Mouse (Mus musculus): ENCODE measurements around the gene Elane. TPM values are rescaled to one million over a fixed set of nuclear protein-coding genes. Genes with fewer than 3 reads are reported as not detected.

The Elane gene
- polyA plus RNA-seq, 1 experiment = not detected

DNA sequence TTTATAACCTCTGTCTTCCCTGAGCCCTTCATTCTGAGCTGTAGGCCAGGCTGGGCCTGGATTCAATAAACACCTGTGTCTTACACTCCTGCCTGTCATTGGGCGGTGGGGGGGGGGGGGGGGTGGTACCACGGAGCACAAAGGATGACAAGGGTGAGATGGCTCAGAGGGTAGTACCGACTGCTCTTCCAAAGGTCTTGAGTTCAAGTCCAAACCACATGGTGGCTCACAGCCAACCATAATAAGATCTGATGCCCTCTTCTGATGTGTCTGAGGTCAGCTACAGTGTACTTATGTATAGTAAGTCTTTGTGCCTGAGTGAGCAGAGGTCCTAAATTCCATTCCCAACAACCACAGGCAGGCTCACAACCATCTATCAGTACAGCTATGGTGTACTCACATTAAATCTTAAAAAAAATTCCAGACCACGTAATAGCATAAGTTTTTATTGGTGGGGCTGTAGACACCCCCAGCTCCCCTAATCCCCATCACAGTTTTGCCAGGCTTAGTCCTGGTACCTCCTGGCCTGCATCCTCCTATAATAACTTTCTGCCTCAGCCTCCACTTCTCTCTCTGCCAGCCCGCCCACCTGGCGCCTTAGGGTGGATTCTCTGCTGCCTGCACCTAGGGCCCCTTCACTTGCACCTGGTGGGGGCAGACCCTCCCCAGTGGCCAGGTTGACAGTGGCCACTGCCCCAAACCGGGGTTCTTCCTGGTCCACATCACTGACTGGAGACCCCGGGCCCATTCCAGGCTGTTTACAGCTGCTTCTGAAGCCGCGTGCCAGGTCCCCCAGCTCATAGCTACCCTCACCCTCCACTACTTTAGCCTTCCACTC lies 21.5 kb upstream of the Elane start:
- Histone ChIP-seq H3K36me3 (ENCODE audit: control insufficient read depth, insufficient read depth) (peaks cover 40% of the 10 kb centered on the region), H3ac (ENCODE audit: control insufficient read depth, insufficient read length) (no peak overlapping the region), H3K27me3 (ENCODE audit: control insufficient read depth, insufficient read depth, insufficient read length) (no peaks in the 10 kb centered on the region), H3K4me2 (ENCODE audit: low read depth) (no peak overlapping the region), H3K4me3 (no peak overlapping the region), H3K79me2 (ENCODE audit: control insufficient read depth, insufficient read depth) (peaks cover 17% of the 10 kb centered on the region)
- peak; percentile 14 for TF ChIP-seq POLR2AphosphoS2 (IDR thresholded peaks at IDR 0.05; ENCODE audit: insufficient read length, low read depth)
- TF ChIP-seq USF1 (IDR thresholded peaks at IDR 0.05; ENCODE audit: low read depth) = no peak

DNA sequence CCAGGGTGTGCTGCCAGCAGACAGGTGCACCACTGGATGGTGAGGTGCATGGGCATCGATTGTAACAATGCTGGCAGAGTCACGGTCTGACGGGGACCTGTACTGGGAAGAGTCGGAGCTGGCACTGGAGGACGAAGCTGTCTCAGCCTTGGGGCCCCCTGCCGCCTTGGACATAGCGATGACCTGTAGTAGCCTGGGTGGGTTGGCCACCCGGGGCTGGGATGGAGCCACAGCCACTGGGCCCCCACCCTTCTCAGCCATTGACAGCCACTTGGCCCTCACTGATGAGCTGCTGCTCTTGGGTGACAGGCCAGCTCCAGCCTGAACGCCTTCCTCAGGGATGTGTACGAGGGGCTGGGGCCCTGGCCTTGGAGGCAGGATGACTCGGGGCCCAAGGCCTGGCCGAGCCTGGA lies 20.9 kb upstream of the Elane start:
- H3K27me3 ChIP-seq (ENCODE audit: control insufficient read depth, insufficient read depth, insufficient read length) = no peaks in the 10 kb centered on the region
- TF ChIP-seq MYOG (IDR thresholded peaks at IDR 0.05; ENCODE audit: control insufficient read depth in 1 of 3, insufficient read depth in 1 of 3, insufficient read length in 2 of 3, low read depth in 2 of 3) = no peak
- TF ChIP-seq MAX (IDR thresholded peaks at IDR 0.05; ENCODE audit: low read depth) = no peak
- no peak for TF ChIP-seq MYOD1 (IDR thresholded peaks at IDR 0.05; ENCODE audit: control insufficient read depth in 1 of 3, insufficient read length in 2 of 3, low read depth in 2 of 3)
- no peak for TF ChIP-seq USF1 (IDR thresholded peaks at IDR 0.05; ENCODE audit: low read depth)
- no peak for TF ChIP-seq CEBPB (IDR thresholded peaks at IDR 0.05; ENCODE audit: insufficient read depth, poor library complexity, severe bottlenecking)
- TF ChIP-seq TCF3 (IDR thresholded peaks at IDR 0.05; ENCODE audit: insufficient read length, low read depth) = no peak
- peak; percentile 83 for TF ChIP-seq POLR2AphosphoS2 (IDR thresholded peaks at IDR 0.05; ENCODE audit: insufficient read length, low read depth)
- peak; percentile 53 for TF ChIP-seq POLR2A (IDR thresholded peaks at IDR 0.05; ENCODE audit: insufficient read length, low read depth)
- no peak for TF ChIP-seq E2F4 (IDR thresholded peaks at IDR 0.05; ENCODE audit: insufficient read depth)
- TF ChIP-seq TCF12 (IDR thresholded peaks at IDR 0.05; ENCODE audit: insufficient read depth, poor library complexity, severe bottlenecking) = no peak
- no peak for TF ChIP-seq REST (IDR thresholded peaks at IDR 0.05; ENCODE audit: insufficient read depth, insufficient read length)
- no peak for TF ChIP-seq SRF (IDR thresholded peaks at IDR 0.05; ENCODE audit: control insufficient read depth, insufficient read length, low read depth)
- peaks cover 34% of the 10 kb centered on the region for H3K36me3 ChIP-seq (ENCODE audit: control insufficient read depth, insufficient read depth)

DNA sequence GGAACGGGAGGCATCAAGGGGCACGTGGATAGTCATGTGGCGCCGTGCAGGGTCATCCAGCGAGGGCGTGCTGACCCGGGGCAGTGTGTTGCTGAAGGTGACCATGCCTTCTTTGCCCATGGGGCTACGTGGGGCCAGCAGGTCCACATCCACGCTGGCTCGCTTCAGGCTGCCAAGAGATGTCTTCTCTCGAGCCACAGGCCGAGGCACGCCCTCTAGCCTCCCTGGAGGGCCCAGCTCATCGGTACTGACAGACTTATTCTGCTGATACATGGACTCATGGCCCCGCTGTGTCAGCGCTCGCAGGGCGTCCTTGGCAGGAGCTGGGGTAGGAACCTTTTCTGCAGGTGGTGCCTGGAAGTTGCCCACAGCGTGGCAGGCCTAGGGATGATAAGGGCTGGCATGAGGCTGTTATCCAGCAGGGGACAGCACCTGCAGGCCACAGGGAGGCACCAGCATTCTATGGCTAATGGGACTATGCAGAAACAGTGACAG lies 20.2 kb upstream of the Elane start:
- Histone ChIP-seq H3ac (ENCODE audit: control insufficient read depth, insufficient read length) (no peak overlapping the region), H3K36me3 (ENCODE audit: control insufficient read depth, insufficient read depth) (peaks cover 28% of the 10 kb centered on the region), H3K4me3 (no peak overlapping the region), H3K79me2 (ENCODE audit: control insufficient read depth, insufficient read depth) (peaks cover 5% of the 10 kb centered on the region), H3K4me2 (ENCODE audit: low read depth) (no peak overlapping the region), H3K27me3 (ENCODE audit: control insufficient read depth, insufficient read depth, insufficient read length) (no peaks in the 10 kb centered on the region)
- TF ChIP-seq REST (IDR thresholded peaks at IDR 0.05; ENCODE audit: insufficient read depth, insufficient read length) (no peak), CEBPB (IDR thresholded peaks at IDR 0.05; ENCODE audit: insufficient read depth, poor library complexity, severe bottlenecking) (no peak), E2F4 (IDR thresholded peaks at IDR 0.05; ENCODE audit: insufficient read depth) (no peak), MAX (IDR thresholded peaks at IDR 0.05; ENCODE audit: low read depth) (no peak), TCF3 (IDR thresholded peaks at IDR 0.05; ENCODE audit: insufficient read length, low read depth) (no peak), POLR2AphosphoS2 (IDR thresholded peaks at IDR 0.05; ENCODE audit: insufficient read length, low read depth) (peak; percentile 85), TCF12 (IDR thresholded peaks at IDR 0.05; ENCODE audit: insufficient read depth, poor library complexity, severe bottlenecking) (no peak), MYOD1 (IDR thresholded peaks at IDR 0.05; ENCODE audit: control insufficient read depth in 1 of 3, insufficient read length in 2 of 3, low read depth in 2 of 3) (no peak), POLR2A (IDR thresholded peaks at IDR 0.05; ENCODE audit: insufficient read length, low read depth) (peak; percentile 64), USF1 (IDR thresholded peaks at IDR 0.05; ENCODE audit: low read depth) (no peak)

More for the DNA sequence above, 20.9 kb upstream of the Elane start:
- no peak overlapping the region for H3K4me3 ChIP-seq
- H3ac ChIP-seq (ENCODE audit: control insufficient read depth, insufficient read length) = no peak overlapping the region
- peaks cover 11% of the 10 kb centered on the region for H3K79me2 ChIP-seq (ENCODE audit: control insufficient read depth, insufficient read depth)
- H3K4me2 ChIP-seq (ENCODE audit: low read depth) = no peak overlapping the region

DNA sequence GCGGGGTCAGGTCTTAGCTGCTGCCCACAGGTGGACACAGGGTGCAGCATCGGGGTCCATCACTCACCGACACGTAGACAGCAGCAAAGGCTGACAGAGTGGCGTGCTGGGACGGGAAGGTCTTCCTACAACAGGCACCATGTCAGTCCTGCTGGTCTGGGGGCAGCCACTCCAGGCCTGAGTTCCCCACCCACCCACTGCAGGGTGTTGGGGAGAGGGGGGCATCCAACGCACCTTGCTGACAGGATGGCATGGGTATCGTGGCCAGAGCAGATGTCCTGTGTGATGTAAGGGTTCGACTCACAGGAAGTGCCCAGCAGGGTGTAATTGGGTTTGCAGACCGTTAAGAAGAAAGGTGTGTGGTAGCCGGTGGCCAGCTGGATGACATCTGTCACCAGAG lies 19.4 kb upstream of the Elane start:
- no peaks in the 10 kb centered on the region for H3K27me3 ChIP-seq (ENCODE audit: control insufficient read depth, insufficient read depth, insufficient read length)
- H3K79me2 ChIP-seq (ENCODE audit: control insufficient read depth, insufficient read depth) = peaks cover 1% of the 10 kb centered on the region
- H3K4me2 ChIP-seq (ENCODE audit: low read depth) = no peak overlapping the region
- no peak for TF ChIP-seq TCF3 (IDR thresholded peaks at IDR 0.05; ENCODE audit: insufficient read length, low read depth)
- TF ChIP-seq POLR2AphosphoS2 (IDR thresholded peaks at IDR 0.05; ENCODE audit: insufficient read length, low read depth) = peak; percentile 23
- peaks cover 20% of the 10 kb centered on the region for H3K36me3 ChIP-seq (ENCODE audit: control insufficient read depth, insufficient read depth)
- no peak overlapping the region for H3K4me3 ChIP-seq
- H3ac ChIP-seq (ENCODE audit: control insufficient read depth, insufficient read length) = no peak overlapping the region

DNA sequence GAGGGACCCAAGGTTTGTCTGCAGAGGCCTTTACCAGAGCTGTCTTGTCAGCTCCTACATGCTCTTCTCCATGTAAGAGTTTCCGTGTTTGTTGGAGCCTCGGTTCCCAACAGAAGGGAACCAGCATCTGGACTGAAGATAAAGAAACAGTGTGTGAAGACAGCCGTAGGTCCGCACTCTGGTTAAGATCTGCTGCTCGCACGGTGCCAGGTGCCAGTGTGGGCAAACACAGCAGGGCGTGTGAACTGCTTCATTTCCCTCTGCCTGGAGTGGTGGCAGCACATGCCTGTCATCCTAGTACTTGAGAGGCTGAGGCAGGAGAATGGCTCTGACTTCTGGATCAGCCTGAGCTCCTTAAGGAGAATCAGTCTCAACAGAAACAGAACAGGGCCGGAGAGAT lies 14.2 kb upstream of the Elane start:
- Histone ChIP-seq H3K79me2 (ENCODE audit: control insufficient read depth, insufficient read depth) (no peaks in the 10 kb centered on the region), H3K4me2 (ENCODE audit: low read depth) (no peak overlapping the region), H3K27me3 (ENCODE audit: control insufficient read depth, insufficient read depth, insufficient read length) (no peaks in the 10 kb centered on the region), H3K36me3 (ENCODE audit: control insufficient read depth, insufficient read depth) (no peaks in the 10 kb centered on the region), H3ac (ENCODE audit: control insufficient read depth, insufficient read length) (no peak overlapping the region), H3K4me3 (no peak overlapping the region)
- TF ChIP-seq REST (IDR thresholded peaks at IDR 0.05; ENCODE audit: insufficient read depth, insufficient read length) = no peak
- no peak for TF ChIP-seq POLR2AphosphoS2 (IDR thresholded peaks at IDR 0.05; ENCODE audit: insufficient read length, low read depth)
- no peak for TF ChIP-seq MYOG (IDR thresholded peaks at IDR 0.05; ENCODE audit: control insufficient read depth in 1 of 3, insufficient read depth in 1 of 3, insufficient read length in 2 of 3, low read depth in 2 of 3)
